Mouse (Mus musculus): ENCODE results near the gene Cdk5.

GRCm38 (mm10) chr5:24385374-24385773, 38.0 kb downstream of the Cdk5 start:
- no peak for TF ChIP-seq CTCF (conservative IDR thresholded peaks at IDR 0.05; ENCODE audit: insufficient read depth, insufficient read length, low read depth, low read length)
- TF ChIP-seq POLR2A (IDR thresholded peaks at IDR 0.05; ENCODE audit: low read depth, low read length) = no peak
